ENCODE assay signal across 14 mouse cellular contexts in genomic region chr7:142019699-142020098, GRCm38 (mm10). TPM values are rescaled to one million over a fixed set of nuclear protein-coding genes. Genes with fewer than 3 reads are reported as not detected.
DNase-seq lines count a peak whose midpoint lies in the region; ATAC-seq and TF ChIP-seq lines count a peak whose summit lies in the region.
"Had no signal": no experiment of that assay in that cellular context is flagged by ENCODE, and none has a peak within 500 bp of the region (broad histone marks: within the 10 kb centered on the region; RNA-seq: fewer than 3 reads in every experiment).

No protein-coding gene starts in this region.

- H3K36me3 ChIP-seq in liver, embryonic 14.5 days (replicated peaks; ENCODE audit: control insufficient read depth, insufficient read depth, low read depth) = peaks cover 8% of the 10 kb centered on the region
- peaks cover 15% of the 10 kb centered on the region for H3K36me3 ChIP-seq in kidney, embryonic 15.5 days

- no peak for ATAC-seq in Patski
- ATAC-seq in liver, embryonic 14.5 days (ENCODE audit: insufficient read depth) = peak; percentile 63; the same call in 1 of the 2 replicates
- ATAC-seq in kidney, embryonic 15.5 days (replicated peaks; ENCODE audit: low FRiP score) = no peak
- ATAC-seq: forebrain, embryonic 14.5 days had no signal

- no peak overlapping the region for H3K27ac ChIP-seq in layer of hippocampus, adult 2 months
- H3K27ac ChIP-seq in liver, embryonic 14.5 days = no peak overlapping the region
- H3K27ac ChIP-seq in kidney, embryonic 15.5 days = no peak overlapping the region
- H3K27ac ChIP-seq: hindbrain, embryonic 14.5 days; neural tube, embryonic 13.5 days had no signal

- DNase-seq in layer of hippocampus, adult 2 months (ENCODE audit: low spot score in 2 of 2) = no peak
- DNase-seq in layer of hippocampus, adult 8-10 months (ENCODE audit: low spot score in 2 of 2) = no peak
- no peak for DNase-seq in Patski (ENCODE audit: low read depth, low spot score)
- peak; percentile 27 for DNase-seq in c-Kit-positive CD71-positive TER-119-negative erythroid progenitor cells, embryonic 14.5 days (ENCODE audit: low read depth)
- DNase-seq in liver, embryonic 14.5 days (ENCODE audit: low read depth in 3 of 3, low spot score in 3 of 3) = peak; percentile 22 to 24 (median 24)
- no peak for DNase-seq in adrenal gland, postnatal 36 days
- DNase-seq: adrenal gland, postnatal 14 days had no signal

- H3K9ac ChIP-seq in liver, embryonic 14.5 days (replicated peaks) = no peak overlapping the region
- H3K9ac ChIP-seq in kidney, embryonic 15.5 days = no peak overlapping the region
- H3K9ac ChIP-seq: hindbrain, embryonic 14.5 days; neural tube, embryonic 13.5 days had no signal

- CTCF ChIA-PET in Patski (lab: Charles Lee) = interaction anchor here (1.1 to 6.3 kb wide), 6 partner anchors 10 to 78 kb away, joined by 3 to 37 read pairs (median 6); no protein-coding TSS in a partner anchor

- peaks cover 4 to 10% of the 10 kb centered on the region in 2 experiments; a peak in 3 of 4 replicates for H3K4me1 ChIP-seq in liver, embryonic 14.5 days (replicated peaks; ENCODE audit: control insufficient read depth in 2 of 2, insufficient read depth in 2 of 2, low read length in 1 of 2)
- H3K4me1 ChIP-seq in kidney, embryonic 15.5 days = peaks cover 19% of the 10 kb centered on the region

- H3K4me3 ChIP-seq in layer of hippocampus, adult 2 months = no peak overlapping the region
- H3K4me3 ChIP-seq in liver, embryonic 14.5 days (ENCODE audit: insufficient read depth in 1 of 2, low read depth in 2 of 2, low read length in 2 of 2) = no peak overlapping the region
- H3K4me3 ChIP-seq in kidney, embryonic 15.5 days (replicated peaks) = no peak overlapping the region
- H3K4me3 ChIP-seq: megakaryocyte, embryonic 14.5 days; neural tube, embryonic 13.5 days had no signal

- POLR2A ChIA-PET in Patski (lab: Charles Lee) = no interaction called here

- TF ChIP-seq EP300 in liver, embryonic 14.5 days (IDR thresholded peaks at IDR 0.05; ENCODE audit: low read depth) = no peak

- TF ChIP-seq CTCF in layer of hippocampus, adult 2 months (conservative IDR thresholded peaks at IDR 0.05) = peak; percentile 64
- TF ChIP-seq CTCF in Patski (IDR thresholded peaks at IDR 0.05) = peak; percentile 29
- peak; percentile 67 for TF ChIP-seq CTCF in liver, embryonic 14.5 days (IDR thresholded peaks at IDR 0.05; ENCODE audit: low read depth)

- H3K9me3 ChIP-seq in liver, embryonic 14.5 days (ENCODE audit: control insufficient read depth, low read length) = no peaks in the 10 kb centered on the region
- H3K9me3 ChIP-seq in kidney, embryonic 15.5 days (replicated peaks) = no peaks in the 10 kb centered on the region
- H3K9me3 ChIP-seq: G1E; megakaryocyte, embryonic 14.5 days; neural tube, embryonic 13.5 days had no signal

- H3K27me3 ChIP-seq in Patski = no peaks in the 10 kb centered on the region
- no peaks in the 10 kb centered on the region for H3K27me3 ChIP-seq in liver, embryonic 14.5 days (ENCODE audit: control insufficient read depth, insufficient read depth, low read length)
- no peaks in the 10 kb centered on the region for H3K27me3 ChIP-seq in kidney, embryonic 15.5 days
- H3K27me3 ChIP-seq: megakaryocyte, embryonic 14.5 days; neural tube, embryonic 13.5 days had no signal

- no peak overlapping the region for H3K4me2 ChIP-seq in liver, embryonic 14.5 days (ENCODE audit: low read depth)
- no peak overlapping the region for H3K4me2 ChIP-seq in kidney, embryonic 15.5 days
- H3K4me2 ChIP-seq: heart, embryonic 11.5 days; hindbrain, embryonic 14.5 days; neural tube, embryonic 13.5 days had no signal

- 53% methylated on average over 2 of the region's 2 CpGs for WGBS in liver, embryonic 14.5 days (ENCODE audit: insufficient replicate concordance)
- WGBS in kidney, embryonic 15.5 days = 40% methylated on average over 2 of the region's 2 CpGs

- in situ Hi-C loops in Patski (cut with MboI; ENCODE audit: low pct_unique_long_range_greater_than_20kb) = no loop called here

RNA-seq across cellular contexts. Expression of gene Mob2, which starts 41.2 kb away (rescaled TPM):
- 10 to 100 TPM; 29.0 to 29.3 TPM for total RNA-seq in layer of hippocampus, adult 2 months (2021)
- total RNA-seq in layer of hippocampus, adult 8-10 months (2022) = 10 to 100 TPM; 28.9 to 34.4 (median 30.9) TPM
- 35.2 TPM for polyA plus RNA-seq in Patski (2021)
- 33.9 and 41.5 TPM in 2 replicates for polyA plus RNA-seq in liver, embryonic 14.5 days (2012; rRNA removed)
- polyA plus RNA-seq in liver, embryonic 14.5 days (2014; fragmentation: Nextera tagmentation; extraction: Ambion mirVana) = 68.8 and 75.6 TPM in 2 replicates
- total RNA-seq in adrenal gland, postnatal 36 days (2021) = 10 to 100 TPM; 48.1 to 58.4 TPM
- polyA plus RNA-seq in kidney, embryonic 15.5 days (2015; fragmentation: Nextera tagmentation; extraction: Ambion mirVana) = 62.3 and 66.9 TPM in 2 replicates

Comparison
In these comparisons a context has a peak if more than half of its experiments do, and no peak if none do; other contexts are left out.
1. DNase-seq: peak in c-Kit-positive CD71-positive TER-119-negative erythroid progenitor cells, embryonic 14.5 days (single experiment) and liver, embryonic 14.5 days (3 of 3); none in layer of hippocampus, adult 2 months (0 of 2), layer of hippocampus, adult 8-10 months (0 of 2), Patski (single experiment) and adrenal gland, postnatal 36 days (0 of 2).
2. Peak in every context shown above with its lines, with median percentiles within 50 percentile points of each other: CTCF ChIP-seq.